Mouse (Mus musculus) cerebellum, postnatal 25 days (tissue): Measurements from ENCODE around the gene Hand1.
"Not testable (repeated sequence)": the region's sequence is repeated elsewhere in the genome, so short reads cannot be mapped to it uniquely, and the experiment has no call there.

ENCODE experiments used
- DNase-seq, 2 experiments: peaks; one replicate each; pipeline ENCODE4 v3.0.0; 2021; ENCODE audit warnings: mixed read lengths in 2 of 2

The Hand1 gene

DNA sequence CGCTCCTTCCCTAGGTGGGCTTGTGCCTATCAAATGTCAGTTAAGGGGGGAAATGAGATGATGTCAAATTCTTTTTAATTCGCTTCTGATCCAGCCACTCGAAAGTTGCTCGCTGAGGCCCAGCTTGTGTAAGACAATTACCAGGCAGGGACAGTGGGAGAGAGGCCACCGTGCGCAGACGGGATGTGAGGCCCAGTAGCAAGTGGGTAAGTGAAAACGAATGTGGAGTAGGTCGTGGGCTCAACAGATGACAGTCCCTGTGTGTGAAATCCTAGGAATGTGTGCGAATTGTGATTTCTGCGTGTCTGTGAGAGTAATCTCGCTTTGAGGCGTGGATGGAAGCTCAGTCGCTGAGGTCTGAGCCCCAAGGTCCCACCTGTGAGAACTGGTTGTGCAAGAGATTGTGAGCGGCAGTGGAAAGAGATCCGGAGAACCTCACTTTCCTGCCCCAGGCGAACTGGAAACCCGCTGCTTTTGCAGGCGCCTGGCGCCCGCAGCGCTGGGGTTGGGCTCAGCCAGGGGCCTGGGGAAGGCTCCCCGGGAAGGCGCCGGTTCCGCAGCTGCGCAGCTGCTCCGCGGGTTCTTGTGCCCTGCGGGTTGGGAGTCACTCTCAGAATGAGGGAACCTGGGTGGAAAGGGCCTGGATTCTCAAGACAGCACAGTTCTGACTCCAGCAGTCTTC, 819 bp upstream of the Hand1 start:
- no peak for DNase-seq

DNA sequence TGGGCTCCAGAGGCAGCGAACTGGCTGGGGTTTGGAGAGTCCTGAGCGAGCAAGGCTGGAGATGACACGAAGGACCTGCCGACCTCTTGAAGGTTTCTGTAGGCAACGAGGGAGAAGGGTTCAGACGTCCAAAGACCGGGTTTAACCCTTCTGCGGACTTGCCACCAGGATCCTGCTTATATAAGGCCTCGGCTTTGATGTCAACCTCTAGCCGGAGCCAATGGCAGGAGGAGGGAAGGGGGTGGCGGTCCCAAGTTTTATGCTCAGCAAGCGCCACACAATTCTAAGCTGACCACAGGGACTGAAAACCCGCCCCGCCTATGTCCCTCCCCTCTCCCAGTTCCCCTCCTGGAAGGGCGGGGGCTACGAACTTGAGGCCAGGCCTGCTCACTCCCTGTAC, 757 bp downstream of the Hand1 start:
- DNase-seq, result no peak

DNA sequence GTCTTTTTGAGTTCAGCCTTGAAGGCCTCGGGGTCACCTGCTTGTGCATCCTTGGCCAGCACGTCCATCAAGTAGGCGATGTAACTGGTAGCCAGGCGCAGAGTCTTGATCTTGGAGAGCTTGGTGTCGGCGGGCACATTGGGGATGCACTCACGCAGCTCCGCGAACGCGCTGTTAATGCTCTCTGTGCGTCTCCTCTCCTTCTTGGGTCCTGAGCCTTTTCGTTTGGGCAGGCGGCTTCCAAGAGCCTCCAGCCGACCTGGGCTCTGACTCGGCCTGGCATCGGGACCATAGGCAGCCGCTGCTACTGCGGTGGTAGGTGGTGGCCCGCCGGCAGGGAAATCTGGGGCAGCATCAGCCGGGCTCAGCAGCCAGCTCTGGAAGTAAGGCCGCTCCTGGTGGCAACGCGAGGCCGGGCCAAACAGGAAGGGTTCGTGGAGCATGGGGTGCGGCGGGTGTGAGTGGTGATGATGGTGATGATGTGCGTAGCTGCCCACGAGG, 1.3 kb downstream of the Hand1 start:
- DNase-seq, result no peak

DNA sequence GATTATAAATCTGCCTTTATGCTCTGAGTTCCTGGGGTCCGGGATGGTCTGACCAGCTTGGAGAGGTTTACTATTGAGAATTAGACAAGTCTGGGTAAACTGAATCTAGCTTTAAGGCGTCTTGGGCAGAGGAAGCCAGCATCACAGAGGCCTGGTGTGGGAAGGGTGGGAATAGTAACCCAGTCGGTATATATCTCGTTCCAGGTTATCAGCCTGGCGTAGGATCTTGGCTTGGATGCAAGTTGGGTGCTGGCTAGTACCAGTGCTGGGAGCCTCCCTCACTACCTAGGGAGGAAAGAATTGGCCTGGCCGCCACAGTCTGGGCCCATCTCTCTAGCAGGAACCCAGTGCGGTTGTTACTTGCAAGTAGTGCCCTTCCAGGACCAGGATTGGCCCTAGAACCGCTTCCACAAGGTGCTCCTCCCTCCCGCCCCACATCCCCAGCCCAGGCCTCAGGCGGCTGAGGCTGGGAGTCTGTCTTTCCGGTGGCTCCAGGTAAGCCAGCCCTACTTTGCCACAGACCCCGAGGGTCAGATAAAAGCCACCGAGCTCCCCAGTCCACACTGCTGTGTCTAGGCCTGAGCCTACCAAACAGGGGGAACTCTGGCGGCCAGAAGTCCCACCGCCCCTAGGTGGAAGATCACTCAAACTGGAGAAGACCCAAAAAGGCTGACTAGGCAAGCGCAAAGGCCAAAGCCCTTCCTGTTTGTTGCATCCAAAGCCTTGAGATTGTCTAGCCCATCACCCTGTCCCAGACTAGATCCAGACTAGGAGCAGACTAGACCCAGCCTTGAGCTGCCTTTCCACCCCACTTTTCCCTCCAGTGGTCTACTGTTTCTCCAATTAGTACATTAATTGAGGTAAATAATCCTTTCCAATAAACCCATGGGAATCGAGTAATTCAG, 2.5 kb downstream of the Hand1 start:
- DNase-seq, result no peak

DNA sequence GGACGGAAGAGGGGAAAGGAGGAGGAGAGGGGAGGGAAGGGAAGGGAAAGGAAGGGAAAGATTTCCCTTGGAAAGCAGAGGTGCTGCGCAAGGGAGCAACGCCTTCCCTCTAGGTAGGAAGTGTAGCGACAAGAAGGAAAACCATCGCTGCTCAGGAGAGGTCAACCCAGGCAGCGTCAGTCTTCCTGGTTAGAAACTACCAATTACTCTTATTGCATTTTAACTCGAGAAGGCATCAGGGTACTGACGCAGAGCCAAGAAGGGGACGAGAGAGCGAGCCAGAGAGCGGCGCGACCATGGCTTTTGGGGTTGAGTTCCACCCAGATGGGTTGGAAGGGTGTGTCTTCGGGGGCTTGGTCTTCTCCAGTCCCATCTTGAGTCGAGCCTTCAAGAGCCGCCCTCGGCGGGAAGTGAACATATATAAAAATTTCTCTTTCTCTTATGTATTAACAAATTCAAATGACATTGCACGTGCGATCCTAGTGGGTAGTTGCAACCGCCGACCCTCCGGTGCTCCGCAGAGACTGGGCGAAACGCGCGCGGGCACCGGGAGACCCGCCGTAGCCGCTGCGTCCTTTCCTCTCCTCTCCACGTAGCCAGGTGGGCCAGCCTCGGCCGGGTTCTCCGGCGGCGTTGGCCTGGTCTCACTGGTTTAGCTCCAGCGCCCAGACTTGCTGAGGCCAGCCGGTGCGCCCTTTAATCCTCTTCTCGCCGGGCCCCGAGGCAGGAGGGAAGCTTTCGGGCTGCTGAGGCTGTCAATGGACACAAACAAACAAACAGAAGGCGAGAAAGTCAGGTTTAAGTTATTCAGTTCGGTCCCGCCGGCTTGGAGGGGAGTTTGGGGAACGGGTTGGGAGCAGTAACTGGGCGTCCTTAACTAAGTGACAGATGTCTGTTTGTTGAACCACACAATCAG, 3.4 kb downstream of the Hand1 start:
- peak in 1 of 2 experiments; percentile 13 for DNase-seq

DNA sequence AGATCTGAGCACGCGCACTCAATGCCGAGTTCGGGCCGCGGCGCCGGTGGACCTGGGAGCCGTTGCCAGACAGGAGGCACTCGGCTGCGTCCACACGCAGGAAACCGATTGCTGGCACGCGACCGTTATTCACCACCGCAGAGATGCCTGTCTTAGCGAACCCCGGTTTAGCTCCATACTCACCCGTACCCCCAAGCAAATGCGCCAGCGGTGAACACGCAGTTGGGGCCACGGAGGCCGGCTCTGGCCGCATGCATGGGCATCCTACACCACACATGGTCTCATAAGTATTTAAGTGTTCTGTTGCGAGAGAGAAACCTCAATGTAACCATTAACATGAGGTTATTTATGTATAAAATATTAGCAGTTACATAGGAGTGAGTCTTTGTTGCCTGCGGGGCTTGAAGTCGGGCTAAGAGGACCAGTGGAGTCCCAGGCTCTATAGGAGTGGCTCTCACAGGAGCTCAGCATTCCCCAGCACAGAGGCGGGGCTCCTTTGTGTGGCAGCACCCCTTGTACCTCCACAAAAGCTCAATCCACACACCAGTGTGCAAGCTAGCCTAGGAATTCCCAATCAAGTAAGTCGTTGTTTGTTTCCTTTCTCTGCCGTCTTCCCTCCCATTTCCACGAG, 4.6 kb downstream of the Hand1 start:
- DNase-seq, result peak; percentile 19 to 35

DNA sequence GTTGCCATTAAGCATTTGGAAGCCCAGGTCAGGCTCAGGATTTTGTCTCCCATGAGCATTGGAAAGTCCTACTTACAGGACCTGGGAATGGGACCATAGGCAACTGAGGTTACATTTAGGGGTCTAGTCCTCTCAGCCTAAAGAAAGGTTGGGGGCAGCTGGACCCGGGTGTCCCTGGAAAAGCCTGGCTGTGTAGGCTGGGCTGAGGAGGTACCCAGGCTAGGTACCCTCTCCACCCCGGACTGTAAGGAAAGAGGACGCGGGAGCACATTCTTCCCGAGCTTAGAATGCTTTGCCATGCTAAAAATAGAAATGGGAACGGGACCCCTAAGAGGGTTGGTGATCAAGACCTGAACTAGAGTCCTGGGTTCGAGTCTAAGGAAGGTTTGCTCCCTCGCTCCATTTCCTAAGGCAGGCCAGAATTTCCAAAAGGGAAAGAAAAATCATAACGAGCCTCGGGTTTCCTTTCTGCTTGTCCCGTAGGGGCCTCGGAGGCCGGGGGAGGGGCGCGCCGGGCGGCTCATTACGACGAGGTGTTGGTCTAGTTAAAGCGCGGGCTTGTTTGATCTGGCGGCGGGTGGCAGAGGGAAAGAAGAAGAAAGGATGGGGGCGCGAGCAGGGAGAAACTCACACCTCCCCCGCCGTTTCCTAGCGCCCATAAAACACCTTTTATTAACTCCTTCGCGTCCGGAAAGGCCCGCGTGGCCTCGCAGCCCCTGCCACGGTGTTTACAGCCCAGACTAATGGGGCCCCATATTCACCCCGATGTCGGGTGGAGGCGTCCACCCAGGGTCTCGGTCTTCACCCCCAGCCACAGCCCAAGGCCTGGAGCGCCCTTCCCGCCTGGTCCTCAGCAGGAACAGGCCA, 5.3 kb downstream of the Hand1 start:
- DNase-seq, result no peak

DNA sequence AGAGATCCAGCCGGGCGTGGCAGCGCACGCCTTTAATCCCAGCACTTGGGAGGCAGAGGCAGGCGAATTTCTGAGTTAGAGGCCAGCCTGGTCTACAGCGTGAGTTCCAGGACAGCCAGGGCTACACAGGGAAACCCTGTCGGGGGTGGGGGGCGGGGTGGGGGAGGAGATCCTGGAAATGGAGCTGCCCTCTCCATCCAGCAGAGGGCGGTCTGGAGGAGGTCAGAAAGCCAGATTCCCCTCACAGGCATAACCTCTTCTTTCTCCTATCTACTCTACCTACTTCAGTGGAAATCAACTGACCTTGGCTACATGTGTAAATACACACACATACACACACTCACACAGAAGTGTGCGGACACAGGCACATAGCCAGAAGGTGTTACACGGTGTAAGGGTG, 7.4 kb downstream of the Hand1 start:
- not testable (repeated sequence) for DNase-seq

DNA sequence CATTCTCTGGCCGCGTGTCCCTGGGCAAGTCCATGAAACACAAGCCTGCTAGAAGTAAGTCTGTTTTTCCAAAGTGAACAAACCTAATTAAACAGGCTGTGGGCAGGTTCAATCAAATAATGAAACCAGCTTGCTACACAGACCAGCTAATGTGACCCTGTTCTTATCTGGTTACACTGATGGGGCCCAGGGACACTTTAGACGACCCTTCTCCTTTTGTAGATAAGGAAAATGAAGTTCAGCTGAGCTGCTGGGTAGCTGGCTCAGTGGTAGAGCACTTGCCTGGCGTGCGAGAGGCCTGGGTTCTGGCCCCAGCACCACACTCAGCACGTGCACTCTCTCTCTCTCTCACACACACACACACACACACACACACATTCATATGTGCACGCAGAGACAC, 8.9 kb downstream of the Hand1 start:
- DNase-seq, result no peak

DNA sequence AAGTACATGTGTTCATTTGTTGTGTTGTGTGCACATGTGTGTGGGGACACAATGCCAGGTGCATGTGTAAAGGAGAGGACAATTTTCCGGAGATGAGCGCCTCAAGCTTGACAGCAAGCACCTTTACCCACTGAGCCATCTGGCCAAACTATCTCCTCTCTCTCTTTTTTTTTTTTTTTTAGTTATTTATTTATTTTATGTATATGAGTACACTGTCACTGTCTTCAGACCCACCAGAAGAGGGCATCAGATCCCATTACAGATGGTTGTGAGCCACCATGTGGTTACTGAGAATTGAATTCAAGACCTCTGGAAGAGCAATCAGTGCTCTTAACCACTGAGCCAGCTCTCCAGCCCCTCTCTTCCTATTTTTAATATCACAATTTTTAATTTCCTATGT, 9.5 kb downstream of the Hand1 start:
- not testable (repeated sequence) for DNase-seq

DNA sequence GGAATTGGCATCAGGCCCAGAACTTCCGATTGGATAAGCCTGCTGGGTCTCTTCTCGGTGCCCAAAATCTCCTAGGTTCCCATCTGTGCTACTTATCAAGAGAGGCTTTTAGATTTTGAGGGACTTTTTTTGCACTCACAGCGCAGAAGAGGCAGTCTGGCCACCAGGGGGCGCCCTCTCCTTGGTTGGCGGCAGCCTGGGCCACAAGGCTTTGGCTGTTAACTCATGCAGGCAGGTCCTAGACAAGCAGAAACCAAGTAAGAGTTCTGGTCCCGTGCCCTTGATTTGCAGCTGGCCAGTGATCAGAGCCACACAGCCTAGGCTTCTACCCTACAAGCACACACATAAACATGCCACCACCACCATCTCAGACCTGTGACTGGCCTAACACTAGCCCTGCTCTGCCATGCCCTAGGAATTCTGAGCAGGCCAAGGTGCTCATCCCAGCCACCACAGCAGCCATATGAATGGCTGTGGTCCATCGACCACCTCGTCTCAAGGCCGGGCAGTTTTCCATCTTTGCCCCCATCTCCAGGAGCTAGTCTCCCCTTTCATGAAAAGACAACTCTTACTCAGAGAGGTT, 12.5 kb downstream of the Hand1 start:
- peak; percentile 73 to 88 for DNase-seq

DNA sequence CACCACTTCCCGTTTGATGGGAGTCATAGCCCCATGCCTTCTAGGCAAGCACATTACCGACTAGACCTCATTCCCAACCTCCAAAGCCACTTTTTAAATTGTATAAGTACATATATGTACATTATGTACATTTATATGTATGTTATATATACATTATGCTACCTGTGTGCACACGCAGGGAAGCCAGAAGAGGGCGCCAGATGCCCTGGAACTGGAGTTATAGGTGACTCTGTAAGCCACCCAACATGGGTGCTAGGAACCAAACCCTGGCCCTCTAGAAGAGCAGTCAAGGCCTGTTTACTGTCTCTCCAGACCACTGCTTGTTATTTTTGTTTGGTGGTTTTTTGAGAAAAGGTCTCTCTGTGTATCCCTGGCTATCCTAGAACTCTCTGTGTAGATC, 14.4 kb downstream of the Hand1 start:
- no peak for DNase-seq

DNA sequence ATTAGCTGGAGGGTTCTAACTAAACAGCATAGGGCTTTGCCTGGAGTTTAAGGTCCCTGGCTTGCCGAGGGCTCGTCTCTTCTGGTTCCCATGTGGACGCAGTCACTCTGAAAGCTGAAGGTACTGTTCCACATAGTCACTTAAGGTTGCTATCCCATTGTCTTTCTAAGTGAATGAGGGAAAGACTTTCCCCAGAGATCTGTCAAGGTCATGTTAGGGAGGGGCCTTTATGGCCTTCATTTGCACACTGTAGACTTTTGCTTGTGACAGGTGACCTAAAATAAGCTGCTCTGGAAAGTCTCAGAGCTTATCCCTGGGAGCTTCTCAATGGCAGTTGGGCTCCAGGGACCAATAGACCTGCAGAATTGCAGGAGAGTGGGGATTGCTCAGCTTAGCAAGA, 19.0 kb downstream of the Hand1 start:
- no peak for DNase-seq

DNA sequence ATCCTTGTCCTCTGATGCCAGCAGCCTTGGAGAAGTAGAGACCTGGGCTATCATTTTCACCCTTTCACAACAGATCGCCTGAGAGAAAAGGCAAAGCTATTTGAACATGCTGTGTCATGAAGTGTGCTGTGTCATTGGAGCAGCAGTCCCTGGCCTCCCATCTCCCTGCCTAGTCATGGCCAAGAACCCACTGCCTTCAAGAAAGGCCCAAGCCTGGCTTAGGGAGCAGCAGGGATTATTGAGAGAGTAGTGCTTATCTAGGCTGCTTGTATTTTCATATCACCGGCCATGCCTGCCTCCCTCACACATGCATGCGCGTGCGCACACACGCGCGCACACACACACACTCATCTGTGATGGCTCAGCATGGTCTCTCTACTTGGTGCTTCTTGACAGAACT, 20.4 kb downstream of the Hand1 start:
- DNase-seq, result no peak

DNA sequence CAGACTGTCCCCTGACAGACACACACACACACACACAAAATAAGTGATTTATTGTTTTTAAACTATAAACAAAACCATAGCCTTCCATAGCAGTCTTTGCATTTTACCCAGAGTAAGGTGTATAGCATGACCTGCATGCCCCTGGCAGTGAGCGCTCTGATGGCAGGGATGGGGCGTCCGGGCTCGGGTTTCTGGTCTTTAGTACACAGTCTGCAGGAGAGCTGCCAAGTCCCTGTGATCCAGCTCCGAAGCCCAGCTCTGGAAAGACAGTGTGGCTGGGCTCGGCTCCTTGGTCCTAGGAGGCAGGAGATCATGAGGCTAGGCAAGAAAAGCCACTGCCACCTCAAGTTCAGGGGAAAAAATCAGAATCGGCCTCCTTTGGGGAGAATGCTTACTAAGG, 21.6 kb downstream of the Hand1 start:
- DNase-seq, result no peak

DNA sequence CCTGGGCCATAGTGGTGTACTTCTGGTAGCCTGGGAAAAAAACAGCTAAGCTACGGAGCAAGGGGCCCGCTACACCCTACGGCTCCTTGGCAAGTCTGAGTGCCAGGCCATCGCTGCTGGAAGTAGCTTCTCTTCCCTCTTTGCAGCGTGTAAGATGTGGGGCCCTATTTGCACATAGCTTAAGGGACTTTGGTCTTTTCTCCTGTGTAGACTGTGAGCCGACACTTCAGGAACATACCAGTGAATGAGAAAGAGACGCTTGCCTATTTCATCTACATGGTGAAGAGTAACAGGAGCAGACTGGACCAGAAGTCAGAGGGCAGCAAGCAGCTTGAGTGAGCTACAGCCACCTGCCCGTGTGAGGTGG, 22.9 kb downstream of the Hand1 start:
- no peak for DNase-seq

DNA sequence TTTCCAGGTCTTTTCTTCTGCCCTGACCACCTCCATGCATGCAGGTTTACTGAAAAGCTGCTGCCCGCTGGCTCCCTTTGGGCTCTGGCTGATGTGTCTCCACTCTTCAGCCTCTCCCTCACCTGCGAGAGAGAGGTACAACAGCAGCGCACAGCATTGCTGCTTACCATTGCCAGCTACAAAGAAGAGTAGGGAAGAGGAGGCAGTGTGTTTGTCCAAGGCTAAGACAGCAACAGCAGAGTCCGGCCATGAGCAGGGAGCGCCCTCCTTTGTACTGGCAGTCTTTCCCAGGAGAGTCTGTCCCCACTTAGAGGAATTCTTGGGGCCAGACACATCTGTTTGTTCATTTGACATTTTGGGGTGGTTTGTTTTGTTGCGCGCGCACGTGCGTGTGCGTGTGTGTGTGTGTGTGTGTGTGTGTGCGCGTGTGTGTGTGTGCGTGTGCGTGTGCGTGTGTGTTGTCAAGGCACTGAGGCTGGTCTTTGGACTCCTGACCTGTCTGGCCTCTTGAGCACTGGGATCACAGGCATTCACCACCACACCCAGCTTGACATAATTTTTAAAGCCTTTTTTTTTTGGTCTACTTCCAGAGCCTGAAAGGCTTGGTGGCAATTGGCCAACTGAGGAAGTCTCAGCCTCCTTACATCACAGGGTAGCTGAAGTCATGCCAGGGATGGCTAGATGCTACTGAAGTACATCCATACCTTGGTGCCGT, 23.4 kb downstream of the Hand1 start:
- DNase-seq, result no peak

DNA sequence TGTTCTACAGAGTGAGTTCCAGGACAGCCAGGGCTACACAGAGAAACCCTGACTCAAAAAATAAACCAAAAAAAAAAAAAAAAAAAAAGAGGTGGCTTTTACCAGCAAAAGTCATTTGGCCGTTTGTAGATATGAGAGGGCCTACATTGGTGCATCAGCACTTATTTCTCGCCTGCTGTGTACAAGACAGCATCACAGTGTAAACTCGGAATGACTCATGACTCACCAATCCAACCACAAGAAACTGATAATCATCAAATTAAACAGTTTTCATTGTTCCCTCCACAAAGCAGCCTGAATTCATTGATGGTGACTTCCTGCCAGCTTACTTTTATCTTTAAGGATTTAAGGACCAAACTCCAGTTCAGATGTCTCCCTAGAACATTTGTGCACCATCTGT, 27.6 kb downstream of the Hand1 start:
- DNase-seq, result no peak

DNA sequence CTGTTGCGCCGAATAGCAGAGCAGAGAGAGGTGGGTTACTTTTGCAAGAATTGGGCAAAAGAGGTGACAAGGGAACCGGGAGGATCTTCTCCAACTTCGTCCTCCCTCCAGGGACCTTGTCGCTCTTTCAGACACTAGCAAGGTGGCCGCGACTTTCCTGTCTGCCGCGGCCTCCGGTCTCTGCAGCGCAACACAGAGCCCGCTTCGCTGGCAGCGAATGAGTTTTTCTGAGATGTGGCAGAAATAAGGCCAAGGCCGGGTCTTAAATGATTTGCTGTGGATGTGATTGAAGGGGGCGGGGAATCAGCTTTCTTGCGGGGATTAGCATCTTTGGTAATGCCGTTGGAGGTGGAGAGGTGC, 30.1 kb downstream of the Hand1 start:
- peak in 1 of 2 experiments; percentile 39 for DNase-seq

DNA sequence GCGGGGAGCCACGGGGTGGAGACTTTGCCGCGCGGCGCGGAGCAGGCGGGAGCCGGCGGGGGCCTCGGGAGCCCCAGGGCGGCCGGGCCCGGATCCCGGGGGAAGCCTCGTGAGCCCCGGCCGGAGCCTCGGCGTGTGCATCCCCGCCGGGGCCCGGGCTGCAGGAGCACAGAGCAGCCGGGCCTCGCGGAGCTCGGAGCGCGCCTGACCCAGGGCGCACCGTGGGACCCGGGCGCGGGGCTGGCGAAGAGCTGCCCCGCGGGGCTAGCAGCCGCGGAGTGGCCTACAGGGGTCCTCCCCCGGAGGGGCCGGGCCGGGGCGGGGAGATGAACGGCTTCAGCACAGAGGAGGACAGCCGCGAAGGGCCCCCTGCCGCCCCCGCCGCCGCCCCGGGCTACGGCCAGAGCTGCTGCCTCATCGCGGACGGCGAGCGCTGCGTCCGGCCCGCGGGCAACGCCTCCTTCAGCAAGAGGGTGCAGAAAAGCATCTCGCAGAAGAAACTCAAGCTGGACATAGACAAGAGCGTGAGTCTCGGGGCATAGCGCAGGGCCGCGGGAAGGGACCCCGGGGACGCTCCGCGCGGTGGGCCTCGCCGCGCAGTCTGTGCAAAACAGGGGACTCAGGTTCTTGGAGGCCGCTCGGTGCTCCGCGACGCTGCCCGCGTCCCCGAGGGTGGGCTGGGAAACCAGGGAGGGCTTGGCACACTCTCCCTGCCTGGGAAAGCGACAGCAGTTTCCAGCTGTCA, 30.7 kb downstream of the Hand1 start:
- DNase-seq, result peak; percentile 68 to 73
